14 mouse cellular contexts compared by ENCODE assay signal in the genomic region with DNA sequence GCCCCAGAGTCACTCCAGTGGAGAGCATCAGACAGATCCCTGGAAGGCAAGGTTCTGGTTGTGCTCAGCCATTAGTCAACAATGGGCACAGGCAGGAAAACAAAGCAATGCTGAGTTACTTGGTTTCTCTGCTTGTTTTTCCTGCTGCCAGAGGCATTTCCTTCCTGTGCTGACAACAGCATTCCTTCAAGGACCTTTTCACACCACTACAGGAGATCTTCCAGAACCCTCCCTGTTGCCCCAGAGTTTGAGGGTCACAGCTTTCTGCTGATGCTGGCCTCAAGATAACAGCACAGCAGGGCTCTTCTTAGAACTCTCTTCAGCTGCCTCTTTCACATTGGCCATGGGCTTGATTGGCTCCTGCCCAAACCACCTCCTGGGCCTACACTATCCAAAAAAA. TPM values are rescaled to one million over a fixed set of nuclear protein-coding genes. Genes with fewer than 3 reads are reported as not detected.
DNase-seq lines count a peak whose midpoint lies in the region; ATAC-seq and TF ChIP-seq lines count a peak whose summit lies in the region.
"Had no signal": no experiment of that assay in that cellular context is flagged by ENCODE, and none has a peak within 500 bp of the region (broad histone marks: within the 10 kb centered on the region; RNA-seq: fewer than 3 reads in every experiment).

No protein-coding gene starts in this region.

- peaks cover 29% of the 10 kb centered on the region for H3K4me1 ChIP-seq in heart, embryonic 10.5 days
- peaks cover 44% of the 10 kb centered on the region for H3K4me1 ChIP-seq in liver, postnatal 0 days (ENCODE audit: insufficient read depth)
- H3K4me1 ChIP-seq in liver, embryonic 12.5 days, result peaks cover 47% of the 10 kb centered on the region
- no peaks in the 10 kb centered on the region for H3K4me1 ChIP-seq in kidney, postnatal 0 days (replicated peaks; ENCODE audit: insufficient read depth, low read length)
- H3K4me1 ChIP-seq: forebrain, embryonic 15.5 days had no signal

- no peaks in the 10 kb centered on the region for H3K27me3 ChIP-seq in heart, embryonic 10.5 days (ENCODE audit: insufficient read depth, poor library complexity, severe bottlenecking)
- H3K27me3 ChIP-seq in liver, postnatal 0 days (ENCODE audit: insufficient read depth, low read length), result no peaks in the 10 kb centered on the region
- no peaks in the 10 kb centered on the region for H3K27me3 ChIP-seq in liver, embryonic 12.5 days (replicated peaks)
- no peaks in the 10 kb centered on the region for H3K27me3 ChIP-seq in kidney, postnatal 0 days (ENCODE audit: insufficient read depth, low read length)
- H3K27me3 ChIP-seq: forebrain, embryonic 15.5 days; limb, embryonic 13.5 days had no signal

- peak overlapping the region; percentile 53; the same call in 1 of the 2 replicates for H3K27ac ChIP-seq in heart, embryonic 10.5 days
- H3K27ac ChIP-seq in liver, postnatal 0 days (ENCODE audit: low read depth), result no peak overlapping the region
- no peak overlapping the region for H3K27ac ChIP-seq in liver, embryonic 12.5 days
- no peak overlapping the region for H3K27ac ChIP-seq in kidney, postnatal 0 days
- H3K27ac ChIP-seq: forebrain, embryonic 15.5 days; hindbrain, postnatal 0 days; left cerebral cortex, adult 2 months; limb, embryonic 13.5 days had no signal

- ATAC-seq in liver, postnatal 0 days, result no peak
- ATAC-seq in liver, embryonic 12.5 days, result no peak
- no peak for ATAC-seq in kidney, postnatal 0 days (replicated peaks; ENCODE audit: low FRiP score, low read depth)
- ATAC-seq: forebrain, embryonic 15.5 days; hindbrain, postnatal 0 days had no signal

- no peak for TF ChIP-seq CTCF in liver, postnatal 0 days (IDR thresholded peaks at IDR 0.05; ENCODE audit: low read depth)
- no peak for TF ChIP-seq CTCF in kidney, postnatal 0 days (IDR thresholded peaks at IDR 0.05; ENCODE audit: low read depth)

- no peak overlapping the region for H3K4me2 ChIP-seq in liver, postnatal 0 days (ENCODE audit: low read depth, low read length)
- no peak overlapping the region for H3K4me2 ChIP-seq in liver, embryonic 12.5 days
- no peak overlapping the region for H3K4me2 ChIP-seq in kidney, postnatal 0 days (ENCODE audit: low read length)
- H3K4me2 ChIP-seq: forebrain, embryonic 15.5 days; limb, embryonic 13.5 days; midbrain, embryonic 11.5 days had no signal

- 0 out of 2 replicates have a peak, but pooled peaks have one; percentile 21 for TF ChIP-seq EP300 in liver, postnatal 0 days (IDR thresholded peaks at IDR 0.05; ENCODE audit: low read depth)

- H3K4me3 ChIP-seq in heart, embryonic 10.5 days, result no peak overlapping the region
- H3K4me3 ChIP-seq in liver, postnatal 0 days (ENCODE audit: low read depth, low read length), result no peak overlapping the region
- no peak overlapping the region for H3K4me3 ChIP-seq in liver, embryonic 12.5 days
- no peak overlapping the region for H3K4me3 ChIP-seq in kidney, postnatal 0 days (replicated peaks; ENCODE audit: low read depth, low read length)
- H3K4me3 ChIP-seq: forebrain, embryonic 15.5 days; left cerebral cortex, adult 2 months; limb, embryonic 13.5 days had no signal

- H3K36me3 ChIP-seq in heart, embryonic 10.5 days, result no peaks in the 10 kb centered on the region
- no peaks in the 10 kb centered on the region for H3K36me3 ChIP-seq in liver, postnatal 0 days (replicated peaks; ENCODE audit: insufficient read depth, low read length)
- no peaks in the 10 kb centered on the region for H3K36me3 ChIP-seq in liver, embryonic 12.5 days
- no peaks in the 10 kb centered on the region for H3K36me3 ChIP-seq in kidney, postnatal 0 days (ENCODE audit: insufficient read depth, low read length)
- H3K36me3 ChIP-seq: forebrain, embryonic 15.5 days; limb, embryonic 13.5 days had no signal

- DNase-seq in heart, embryonic 10.5 days (ENCODE audit: low spot score), result peak; percentile 84
- DNase-seq in heart, adult 8-10 months (ENCODE audit: low spot score), result no peak
- no peak for DNase-seq in liver, postnatal 0 days
- peak; percentile 48 for DNase-seq in NIH3T3 (ENCODE audit: low read depth)
- DNase-seq in kidney, postnatal 0 days (ENCODE audit: low spot score), result peak; percentile 47
- DNase-seq in frontal cortex, postnatal 10 days (ENCODE audit: low spot score in 2 of 2), result no peak
- DNase-seq in thymus, postnatal 4 days, result no peak
- DNase-seq: cerebellum, adult 11 months had no signal

- H3K9me3 ChIP-seq in heart, embryonic 10.5 days, result no peaks in the 10 kb centered on the region
- no peaks in the 10 kb centered on the region for H3K9me3 ChIP-seq in liver, postnatal 0 days (ENCODE audit: low read length)
- no peaks in the 10 kb centered on the region for H3K9me3 ChIP-seq in liver, embryonic 12.5 days (replicated peaks)
- no peaks in the 10 kb centered on the region for H3K9me3 ChIP-seq in kidney, postnatal 0 days (replicated peaks; ENCODE audit: low read length)
- H3K9me3 ChIP-seq: forebrain, embryonic 15.5 days; limb, embryonic 13.5 days had no signal

- no peak overlapping the region for H3K9ac ChIP-seq in liver, postnatal 0 days (replicated peaks)
- no peak overlapping the region for H3K9ac ChIP-seq in liver, embryonic 12.5 days
- no peak overlapping the region for H3K9ac ChIP-seq in kidney, postnatal 0 days (ENCODE audit: low read depth, low read length)
- H3K9ac ChIP-seq: forebrain, embryonic 15.5 days; limb, embryonic 13.5 days had no signal

RNA-seq across cellular contexts. Expression of gene Smap2, which starts 4.9 kb away (rescaled TPM):
- 14.1 and 18.6 TPM in 2 replicates for polyA plus RNA-seq in heart, embryonic 10.5 days (2016; fragmentation: Nextera tagmentation; extraction: Ambion mirVana)
- 10 to 100 TPM; 39.1 to 57.5 (median 49.1) TPM for total RNA-seq in heart, adult 8-10 months (2022)
- 14.9 and 17.1 TPM in 2 replicates for polyA plus RNA-seq in liver, postnatal 0 days (2015; fragmentation: Nextera tagmentation; extraction: Ambion mirVana)
- 45.5 and 46.9 TPM in 2 replicates for polyA plus RNA-seq in liver, embryonic 12.5 days (2016; fragmentation: Nextera tagmentation; extraction: Ambion mirVana)
- polyA plus RNA-seq in kidney, postnatal 0 days (2015; fragmentation: Nextera tagmentation; extraction: Ambion mirVana), result 12.1 and 14.1 TPM in 2 replicates

RNA-seq across cellular contexts. Expression of gene Col9a2, which starts 17.3 kb away (rescaled TPM):
- polyA plus RNA-seq in heart, embryonic 10.5 days (2016; fragmentation: Nextera tagmentation; extraction: Ambion mirVana), result 3.3 and 6.4 TPM in 2 replicates
- not detected for total RNA-seq in heart, adult 8-10 months (2022)
- 0.34 and 0.44 TPM in 2 replicates for polyA plus RNA-seq in liver, postnatal 0 days (2015; fragmentation: Nextera tagmentation; extraction: Ambion mirVana)
- polyA plus RNA-seq in liver, embryonic 12.5 days (2016; fragmentation: Nextera tagmentation; extraction: Ambion mirVana), result 2.7 and 3.7 TPM in 2 replicates
- 2.8 and 3.0 TPM in 2 replicates for polyA plus RNA-seq in kidney, postnatal 0 days (2015; fragmentation: Nextera tagmentation; extraction: Ambion mirVana)

Comparison
In these comparisons a context has a peak if more than half of its experiments do, and no peak if none do; other contexts are left out.
1. DNase-seq: peak in heart, embryonic 10.5 days (single experiment), NIH3T3 (single experiment) and kidney, postnatal 0 days (single experiment); none in heart, adult 8-10 months (single experiment), liver, postnatal 0 days (single experiment), frontal cortex, postnatal 10 days (0 of 2) and thymus, postnatal 4 days (single experiment).